19 mouse cellular contexts compared by ENCODE assay signal in the genomic region with DNA sequence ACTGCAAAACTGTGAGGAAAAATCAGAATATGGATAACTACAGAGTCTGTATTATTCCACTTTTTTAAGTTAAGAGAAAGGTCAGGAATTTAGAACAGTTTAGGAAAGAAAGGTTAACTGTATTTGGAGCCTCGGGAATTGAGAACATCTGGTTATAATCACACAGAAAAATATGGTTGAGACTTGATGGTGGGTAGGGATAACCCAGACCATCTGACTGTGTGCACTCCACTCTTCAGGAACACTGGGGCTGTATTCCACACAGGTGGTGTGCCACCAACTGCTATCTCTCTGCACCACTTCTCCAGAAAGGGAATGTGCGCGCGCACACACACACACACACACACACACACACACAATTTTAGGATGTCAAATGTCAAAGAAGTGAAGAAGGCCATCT. TPM values are rescaled to one million over a fixed set of nuclear protein-coding genes. Genes with fewer than 3 reads are reported as not detected.
DNase-seq lines count a peak whose midpoint lies in the region; TF ChIP-seq lines count a peak whose summit lies in the region.
"Had no signal": no experiment of that assay in that cellular context is flagged by ENCODE, and none has a peak within 500 bp of the region (broad histone marks: within the 10 kb centered on the region; RNA-seq: fewer than 3 reads in every experiment).

No protein-coding gene starts in this region.

- no peak for TF ChIP-seq CTCF in cerebellum, adult 2 months (IDR thresholded peaks at IDR 0.05; ENCODE audit: borderline replicate concordance, insufficient read depth, low read depth, low read length)

- no peak for TF ChIP-seq POLR2A in cerebellum, adult 2 months (IDR thresholded peaks at IDR 0.05; ENCODE audit: borderline replicate concordance, insufficient read depth, low read length)

- no peaks in the 10 kb centered on the region for H3K4me1 ChIP-seq in cerebellum, adult 2 months (ENCODE audit: control insufficient read depth, insufficient read depth, low read length)
- H3K4me1 ChIP-seq: forebrain, embryonic 15.5 days; heart, embryonic 12.5 days; hindbrain, embryonic 10.5 days; intestine, embryonic 15.5 days had no signal

- no peaks in the 10 kb centered on the region; the same call in 1 of the 2 replicates for H3K27me3 ChIP-seq in cerebellum, adult 2 months (ENCODE audit: control insufficient read depth, insufficient read depth, low read length)
- H3K27me3 ChIP-seq: CH12.LX; forebrain, embryonic 15.5 days; heart, embryonic 12.5 days; intestine, embryonic 15.5 days had no signal

- peak; percentile 18 for DNase-seq in embryo, embryonic 11 days
- no peak for DNase-seq in embryo, embryonic 9.5 days (ENCODE audit: extremely low spot score)
- DNase-seq in NIH3T3 (ENCODE audit: low read depth) = peak; percentile 18
- DNase-seq in forelimb bud, embryonic 11.5 days (ENCODE audit: low read depth, low spot score) = peak; percentile 13
- DNase-seq in cerebellum, adult 2 months = no peak
- DNase-seq in left cerebral cortex, postnatal 36 days (ENCODE audit: low spot score in 2 of 2) = no peak
- no peak for DNase-seq in frontal cortex, postnatal 14 days (ENCODE audit: low spot score in 2 of 2)
- DNase-seq: adrenal gland, adult 8-10 months; adrenal gland, postnatal 36 days; cerebellum, adult 8-10 months; cerebellum, postnatal 14 days; gastrocnemius, adult 2 months; gastrocnemius, postnatal 25 days had no signal

- 95% methylated on average over 4 of the region's 4 CpGs for WGBS in cerebellum, adult 2 months

- no peak overlapping the region for H3K4me3 ChIP-seq in cerebellum, adult 2 months (replicated peaks; ENCODE audit: insufficient read depth, low read depth, low read length)
- H3K4me3 ChIP-seq: forebrain, embryonic 15.5 days; gastrocnemius, adult 2 months; heart, embryonic 12.5 days; hindbrain, embryonic 10.5 days; intestine, embryonic 15.5 days had no signal

- no peak overlapping the region for H3K27ac ChIP-seq in cerebellum, adult 2 months (ENCODE audit: insufficient read depth, low read length)
- H3K27ac ChIP-seq: forebrain, embryonic 15.5 days; gastrocnemius, adult 2 months; hindbrain, embryonic 10.5 days; hindbrain, embryonic 14.5 days; intestine, embryonic 15.5 days had no signal

- intact Hi-C loops in left cerebral cortex, postnatal 36 days (cut with DNase I) = no loop called here

RNA-seq across cellular contexts. Expression of a gene that starts 31.1 kb away (rescaled TPM):
- 14.4 and 16.5 TPM in 2 replicates for polyA plus RNA-seq in cerebellum, adult 2 months (2012; rRNA removed)
- total RNA-seq in left cerebral cortex, postnatal 36 days (2021) = 10 to 100 TPM; 18.1 to 26.2 TPM

Comparison
In these comparisons a context has a peak if more than half of its experiments do, and no peak if none do; other contexts are left out.
1. DNase-seq: peak in embryo, embryonic 11 days (single experiment), NIH3T3 (single experiment) and forelimb bud, embryonic 11.5 days (single experiment); none in embryo, embryonic 9.5 days (single experiment), cerebellum, adult 2 months (0 of 2), left cerebral cortex, postnatal 36 days (0 of 2) and frontal cortex, postnatal 14 days (0 of 2).